Mouse (Mus musculus): ENCODE data around the gene Ggact.

Gene Ggact

GRCm38 (mm10) chr14:122902136-122902535, 11.4 kb downstream of the Ggact start:
- in situ Hi-C loops (cut with MboI; ENCODE audit: unreplicated experiment in 2 of 2): loop anchor here in 1 of 2 experiments (25.0 kb wide), 1 partner anchor 1040 kb away; no protein-coding TSS in a partner anchor

- in situ Hi-C loops (cut with MboI; ENCODE audit: unreplicated experiment in 2 of 2): loop anchor here in 1 of 2 experiments (25.0 kb wide), 1 partner anchor 1039 kb away; no protein-coding TSS in a partner anchor
Observed at GRCm38 (mm10) chr14:122901715-122902114, 11.8 kb downstream of the Ggact start.

GRCm38 (mm10) chr14:122901177-122901576, 12.4 kb downstream of the Ggact start:
- in situ Hi-C loops (cut with MboI; ENCODE audit: unreplicated experiment in 2 of 2): loop anchor here in 1 of 2 experiments (25.0 kb wide), 1 partner anchor 1039 kb away; no protein-coding TSS in a partner anchor

GRCm38 (mm10) chr14:122900679-122901078, 12.9 kb downstream of the Ggact start:
- in situ Hi-C loops (cut with MboI; ENCODE audit: unreplicated experiment in 2 of 2): loop anchor here in 1 of 2 experiments (25.0 kb wide), 1 partner anchor 1038 kb away; no protein-coding TSS in a partner anchor

GRCm38 (mm10) chr14:122898550-122898949, 15.0 kb downstream of the Ggact start:
- in situ Hi-C loops (cut with MboI; ENCODE audit: unreplicated experiment in 2 of 2): no loop called here

GRCm38 (mm10) chr14:122896106-122896505, 17.5 kb downstream of the Ggact start:
- in situ Hi-C loops (cut with MboI; ENCODE audit: unreplicated experiment in 2 of 2): no loop called here

- in situ Hi-C loops (cut with MboI; ENCODE audit: unreplicated experiment in 2 of 2): no loop called here
Observed at GRCm38 (mm10) chr14:122891470-122891968, 22.0 kb downstream of the Ggact start.

GRCm38 (mm10) chr14:122888480-122888872, 25.1 kb downstream of the Ggact start:
- in situ Hi-C loops (cut with MboI; ENCODE audit: unreplicated experiment in 2 of 2): no loop called here

GRCm38 (mm10) chr14:122887702-122888479, 25.7 kb downstream of the Ggact start:
- in situ Hi-C loops (cut with MboI; ENCODE audit: unreplicated experiment in 2 of 2): no loop called here

GRCm38 (mm10) chr14:122887278-122887677, 26.3 kb downstream of the Ggact start:
- in situ Hi-C loops (cut with MboI; ENCODE audit: unreplicated experiment in 2 of 2): no loop called here

GRCm38 (mm10) chr14:122885893-122886292, 27.7 kb downstream of the Ggact start:
- in situ Hi-C loops (cut with MboI; ENCODE audit: unreplicated experiment in 2 of 2): no loop called here

GRCm38 (mm10) chr14:122883821-122884584, 29.6 kb downstream of the Ggact start:
- in situ Hi-C loops (cut with MboI; ENCODE audit: unreplicated experiment in 2 of 2): no loop called here

- in situ Hi-C loops (cut with MboI; ENCODE audit: unreplicated experiment in 2 of 2): no loop called here
Observed at GRCm38 (mm10) chr14:122883410-122883806, 30.1 kb downstream of the Ggact start.

GRCm38 (mm10) chr14:122882795-122883409, 30.7 kb downstream of the Ggact start:
- in situ Hi-C loops (cut with MboI; ENCODE audit: unreplicated experiment in 2 of 2): no loop called here

- in situ Hi-C loops (cut with MboI; ENCODE audit: unreplicated experiment in 2 of 2): no loop called here
Observed at GRCm38 (mm10) chr14:122882201-122882639, 31.3 kb downstream of the Ggact start.

- in situ Hi-C loops (cut with MboI; ENCODE audit: unreplicated experiment in 2 of 2): no loop called here
Observed at GRCm38 (mm10) chr14:122881699-122882098, 31.9 kb downstream of the Ggact start.

GRCm38 (mm10) chr14:122880291-122880690, 33.3 kb downstream of the Ggact start:
- in situ Hi-C loops (cut with MboI; ENCODE audit: unreplicated experiment in 2 of 2): no loop called here

GRCm38 (mm10) chr14:122877787-122878186, 35.8 kb downstream of the Ggact start:
- in situ Hi-C loops (cut with MboI; ENCODE audit: unreplicated experiment in 2 of 2): loop anchor here (5.0 to 10.0 kb wide), 3 partner anchors 365 to 813 kb away; no protein-coding TSS in a partner anchor

- in situ Hi-C loops (cut with MboI; ENCODE audit: unreplicated experiment in 2 of 2): loop anchor here (5.0 to 10.0 kb wide), 3 partner anchors 364 to 812 kb away; no protein-coding TSS in a partner anchor
Observed at GRCm38 (mm10) chr14:122876723-122877122, 36.8 kb downstream of the Ggact start.

GRCm38 (mm10) chr14:122876163-122876562, 37.4 kb downstream of the Ggact start:
- in situ Hi-C loops (cut with MboI; ENCODE audit: unreplicated experiment in 2 of 2): loop anchor here (5.0 to 10.0 kb wide), 3 partner anchors 364 to 811 kb away; no protein-coding TSS in a partner anchor

Data from v-Abl transformed pro-B cells (cell line).